Mouse (Mus musculus) heart, adult 2 months (tissue): ENCODE results near the gene Rhox1. TPM values are rescaled to one million over a fixed set of nuclear protein-coding genes. Genes with fewer than 3 reads are reported as not detected.
"Not testable (repeated sequence)": the region's sequence is repeated elsewhere in the genome, so short reads cannot be mapped to it uniquely, and the experiment has no call there.

Experiments used
- DNase-seq, 2 experiments: peaks; one replicate each; pipeline ENCODE4 v3.0.0; 2021
- H3K27ac ChIP-seq: fragments of 200-600 bp; 2 replicates; pipeline ENCODE4 v1.8.1; 2022
- H3K27me3 ChIP-seq: fragments of 200-500 bp; 2 replicates; pipeline ENCODE4 v1.6.1; 2012; ENCODE audit warnings: mild to moderate bottlenecking, low read length, inconsistent platforms, mixed read lengths; ENCODE audit not compliant: control insufficient read depth, insufficient read depth
- H3K36me3 ChIP-seq: fragments of 200-500 bp; 2 replicates; pipeline ENCODE4 v1.6.1; 2012; ENCODE audit warnings: low read length, inconsistent platforms; ENCODE audit not compliant: control insufficient read depth, insufficient read depth
- H3K4me1 ChIP-seq: fragments of 200-500 bp; 2 replicates; pipeline ENCODE4 v1.6.1; 2011; ENCODE audit warnings: low read length; ENCODE audit not compliant: control insufficient read depth, insufficient read depth
- H3K4me3 ChIP-seq: fragments of 200-600 bp; 2 replicates; pipeline ENCODE4 v1.8.1; 2022
- H3K79me2 ChIP-seq: fragments of 200-500 bp; replicated peaks from 2 replicates; pipeline ENCODE4 v1.6.1; 2012; ENCODE audit warnings: mild to moderate bottlenecking, inconsistent platforms, low read length, moderate library complexity, mixed read lengths; ENCODE audit not compliant: control insufficient read depth, insufficient read depth
- H3K9ac ChIP-seq: fragments of 200-500 bp; 2 replicates; pipeline ENCODE4 v1.6.1; 2012; ENCODE audit warnings: low read depth, mild to moderate bottlenecking, control low read depth, inconsistent platforms, low read length, mixed read lengths
- CTCF ChIP-seq: fragments of 200-600 bp; IDR thresholded peaks from 2 replicates; pipeline ENCODE4 v1.8.1; 2022; ENCODE audit warnings: antibody characterized with exemption, mild to moderate bottlenecking, moderate library complexity
- EP300 ChIP-seq: fragments of 200-500 bp; IDR thresholded peaks from 2 replicates; pipeline ENCODE4 v1.6.1; 2011; ENCODE audit warnings: low read depth, low read length, control low read depth; ENCODE audit not compliant: insufficient read depth
- POLR2A ChIP-seq: fragments of 200-500 bp; IDR thresholded peaks from 2 replicates; pipeline ENCODE4 v1.6.1; 2011; ENCODE audit warnings: mild to moderate bottlenecking, low read depth, low read length, control low read depth; ENCODE audit not compliant: insufficient read depth
- WGBS: fragments of 180-500 bp; shearing (Covaris S2); methylation state at CpG from one replicate; pipeline ENCODE4 v1.1.7; 2018; 5-methylcytosine and 5-hydroxymethylcytosine counted together
- intact Hi-C: fragments of 180-260 bp; cut with DNase I; formaldehyde crosslinking; loops from one replicate; pipeline ENCODE4 v1.15.1; 2025
- polyA plus RNA-seq: library from polyadenylated mRNA; depleted of rRNA; stranded (reverse); fragments of >200 nt; gene quantifications from 2 replicates; pipeline ENCODE4 v1.2.3, GENCODE M21; 2012; rRNA removed
- total RNA-seq, 2 experiments: library from RNA; stranded (reverse); gene quantifications; 2 replicates each; pipeline ENCODE4 v1.2.3; 2021

Gene Rhox1
- total and polyA plus RNA-seq, 3 experiments, result not detected

- TF ChIP-seq CTCF (no peak), EP300 (no peak)
- H3K36me3 ChIP-seq, result no peaks in the 10 kb centered on the region; the same call in 1 of the 2 replicates
- WGBS, result 27% methylated on average over 28 of the region's 28 CpGs
- H3K4me1 ChIP-seq, result peaks cover 1% of the 10 kb centered on the region
- peak in 1 of 2 experiments; percentile 1 for DNase-seq
- peak overlapping the region; percentile 69 for H3K4me3 ChIP-seq
- H3K27ac ChIP-seq, result peak overlapping the region; percentile 70; the same call in 1 of the 2 replicates
- H3K79me2 ChIP-seq, result no peaks in the 10 kb centered on the region
- intact Hi-C loops, result loop anchor here (1.0 kb wide), 1 partner anchor 82 kb away; the partner anchor contains the start of gene Upf3b
- H3K9ac ChIP-seq, result peak overlapping the region; percentile 75
- H3K27me3 ChIP-seq, result no peaks in the 10 kb centered on the region
Observed at GRCm38 (mm10) chrX:37191744-37192379, 30.2 kb downstream of the Rhox1 start.

GRCm38 (mm10) chrX:37191105-37191743 is 30.8 kb downstream of the Rhox1 start, which contains the start of the genes Ndufa1 and Rnf113a1:
Ndufa1 (minus strand) TSS chrX:37191163.
Rnf113a1 (plus strand) TSS chrX:37191245.
- no peaks in the 10 kb centered on the region; the same call in 1 of the 2 replicates for H3K36me3 ChIP-seq
- no peaks in the 10 kb centered on the region for H3K27me3 ChIP-seq
- peak within 1 kb of the TSS; percentile 70 for H3K27ac ChIP-seq
- peak within 1 kb of the TSS; percentile 69 for H3K4me3 ChIP-seq
- intact Hi-C loops, result loop anchor here (1.0 kb wide), 1 partner anchor 81 kb away; the partner anchor contains the start of gene Upf3b
- TF ChIP-seq CTCF (no peak), POLR2A (peak; percentile 58)
- peak within 1 kb of the TSS; percentile 75 for H3K9ac ChIP-seq
- no peaks in the 10 kb centered on the region for H3K79me2 ChIP-seq
- DNase-seq, result peak; percentile 86
- H3K4me1 ChIP-seq, result peaks cover 1% of the 10 kb centered on the region
- WGBS, result 13% methylated on average over 63 of the region's 63 CpGs

- WGBS, result 26% methylated on average over 20 of the region's 20 CpGs
- Histone ChIP-seq H3K27me3 (no peaks in the 10 kb centered on the region), H3K4me1 (peaks cover 1% of the 10 kb centered on the region), H3K4me3 (peak overlapping the region; percentile 69), H3K36me3 (no peaks in the 10 kb centered on the region; the same call in 1 of the 2 replicates), H3K9ac (peak overlapping the region; percentile 66), H3K79me2 (no peaks in the 10 kb centered on the region), H3K27ac (peak overlapping the region; percentile 70)
- intact Hi-C loops, result loop anchor here (1.0 kb wide), 1 partner anchor 80 kb away; the partner anchor contains the start of gene Upf3b
- TF ChIP-seq POLR2A (no peak), EP300 (no peak), CTCF (no peak)
- no peak for DNase-seq
Observed at GRCm38 (mm10) chrX:37190755-37191104, 31.3 kb downstream of the Rhox1 start.

- H3K27ac ChIP-seq, H3K27me3 ChIP-seq, DNase-seq, H3K36me3 ChIP-seq, H3K79me2 ChIP-seq, H3K4me1 ChIP-seq, H3K4me3 ChIP-seq, H3K9ac ChIP-seq, intact Hi-C loops: not testable (repeated sequence)
- 30% methylated on average over 8 of the region's 8 CpGs for WGBS
Observed at GRCm38 (mm10) chrX:37184401-37184800, 37.7 kb downstream of the Rhox1 start.

GRCm38 (mm10) chrX:37168742-37169141 is 53.3 kb downstream of the Rhox1 start, which contains the start of gene Akap14:
Akap14 (minus strand) TSS chrX:37168842.
- WGBS, result 56% methylated on average over 5 of the region's 5 CpGs
- DNase-seq, result no peak
- Histone ChIP-seq H3K27ac (no peak within 1 kb of the TSS), H3K9ac (no peak within 1 kb of the TSS), H3K4me1 (no peaks in the 10 kb centered on the region), H3K27me3 (no peaks in the 10 kb centered on the region), H3K79me2 (no peaks in the 10 kb centered on the region), H3K36me3 (no peaks in the 10 kb centered on the region), H3K4me3 (no peak within 1 kb of the TSS)
- intact Hi-C loops, result loop anchor here (2.0 kb wide), 1 partner anchor 20 kb away; no protein-coding TSS in a partner anchor
- TF ChIP-seq CTCF, result no peak
- no peak for TF ChIP-seq EP300
- no peak for TF ChIP-seq POLR2A

- peak in 1 of 2 experiments; percentile 11 for DNase-seq
- no peak overlapping the region for H3K27ac ChIP-seq
- no peak overlapping the region for H3K4me3 ChIP-seq
- no peak for TF ChIP-seq EP300
- TF ChIP-seq CTCF, result peak; percentile 89
- H3K36me3 ChIP-seq, result no peaks in the 10 kb centered on the region
- no peaks in the 10 kb centered on the region for H3K27me3 ChIP-seq
- 26% methylated on average over 3 of the region's 3 CpGs for WGBS
- no peaks in the 10 kb centered on the region for H3K79me2 ChIP-seq
- intact Hi-C loops, result no loop called here
- no peak overlapping the region for H3K9ac ChIP-seq
- H3K4me1 ChIP-seq, result no peaks in the 10 kb centered on the region
Observed at GRCm38 (mm10) chrX:37167085-37167484, 55.0 kb downstream of the Rhox1 start.

Other genes with a start within 250 kb of the Rhox1 start
- gene Sept6, start 230.5 kb downstream of the Rhox1 start, total RNA-seq, result 1 to 10 TPM; 5.5 to 6.9 TPM
- gene Sept6, start 230.5 kb downstream of the Rhox1 start, polyA plus RNA-seq, result 3.8 and 4.0 TPM in 2 replicates
- not detected for gene Sowahd, start 173.4 kb downstream of the Rhox1 start, total RNA-seq
- gene Sowahd, start 173.4 kb downstream of the Rhox1 start, polyA plus RNA-seq, result not detected in 2 replicates
- gene Rpl39, start 136.9 kb downstream of the Rhox1 start, total RNA-seq, result 100 to 1,000 TPM; 289 to 325 TPM
- gene Rpl39, start 136.9 kb downstream of the Rhox1 start, polyA plus RNA-seq, result 57.3 and 86.8 TPM in 2 replicates
- gene Upf3b, start 111.9 kb downstream of the Rhox1 start, total RNA-seq, result 1 to 10 TPM; 6.6 to 6.7 TPM
- gene Upf3b, start 111.9 kb downstream of the Rhox1 start, polyA plus RNA-seq, result 2.6 and 4.5 TPM in 2 replicates
- 1 to 10 TPM; 8.8 TPM for gene Nkap, start 95.5 kb downstream of the Rhox1 start, total RNA-seq
- gene Nkap, start 95.5 kb downstream of the Rhox1 start, polyA plus RNA-seq, result 1.6 and 3.0 TPM in 2 replicates
- gene Akap14, start 53.4 kb downstream of the Rhox1 start, total RNA-seq, result not detected
- 0.08 TPM in 1 of 2 replicates, not detected in the other for gene Akap14, start 53.4 kb downstream of the Rhox1 start, polyA plus RNA-seq
- 100 to 1,000 TPM; 816 to 925 TPM for gene Ndufa1, start 31.1 kb downstream of the Rhox1 start, total RNA-seq
- gene Ndufa1, start 31.1 kb downstream of the Rhox1 start, polyA plus RNA-seq, result 1,094 and 1,413 TPM in 2 replicates
- gene Rnf113a1, start 31.0 kb downstream of the Rhox1 start, total RNA-seq, result 1 to 10 TPM; 1.8 to 2.2 TPM
- 1.5 TPM in 2 replicates for gene Rnf113a1, start 31.0 kb downstream of the Rhox1 start, polyA plus RNA-seq
- gene Gm9, start 11.2 kb downstream of the Rhox1 start, total RNA-seq, result not detected
- gene Gm9, start 11.2 kb downstream of the Rhox1 start, polyA plus RNA-seq, result not detected in 2 replicates
- gene Rhox2a, start 22.7 kb upstream of the Rhox1 start, total RNA-seq, result not detected
- not detected in 2 replicates for gene Rhox2a, start 22.7 kb upstream of the Rhox1 start, polyA plus RNA-seq
- not detected for gene Rhox3a, start 27.7 kb upstream of the Rhox1 start, total RNA-seq
- not detected in 2 replicates for gene Rhox3a, start 27.7 kb upstream of the Rhox1 start, polyA plus RNA-seq
- not detected for gene Rhox4a, start 43.1 kb upstream of the Rhox1 start, total RNA-seq
- not detected in 2 replicates for gene Rhox4a, start 43.1 kb upstream of the Rhox1 start, polyA plus RNA-seq
- gene Rhox3a2, start 157.8 kb upstream of the Rhox1 start, total RNA-seq, result not detected
- gene Rhox3a2, start 157.8 kb upstream of the Rhox1 start, polyA plus RNA-seq, result not detected in 2 replicates
- not detected for gene Rhox4a2, start 168.6 kb upstream of the Rhox1 start, total RNA-seq
- not detected in 2 replicates for gene Rhox4a2, start 168.6 kb upstream of the Rhox1 start, polyA plus RNA-seq
- not detected for gene Rhox2b, start 189.8 kb upstream of the Rhox1 start, total RNA-seq
- not detected in 2 replicates for gene Rhox2b, start 189.8 kb upstream of the Rhox1 start, polyA plus RNA-seq
- gene Rhox4b, start 210.2 kb upstream of the Rhox1 start, total RNA-seq, result not detected
- not detected in 2 replicates for gene Rhox4b, start 210.2 kb upstream of the Rhox1 start, polyA plus RNA-seq
- not detected for gene Rhox2c, start 231.4 kb upstream of the Rhox1 start, total RNA-seq
- not detected in 2 replicates for gene Rhox2c, start 231.4 kb upstream of the Rhox1 start, polyA plus RNA-seq
- not detected for gene Rhox3c, start 236.3 kb upstream of the Rhox1 start, total RNA-seq
- not detected in 2 replicates for gene Rhox3c, start 236.3 kb upstream of the Rhox1 start, polyA plus RNA-seq